Mouse (Mus musculus): ENCODE results near the gene Mitd1. TPM values are rescaled to one million over a fixed set of nuclear protein-coding genes. Genes with fewer than 3 reads are reported as not detected.

Gene Mitd1
- polyA plus RNA-seq, 1 experiment from 2014 or later: 15.3 TPM

DNA sequence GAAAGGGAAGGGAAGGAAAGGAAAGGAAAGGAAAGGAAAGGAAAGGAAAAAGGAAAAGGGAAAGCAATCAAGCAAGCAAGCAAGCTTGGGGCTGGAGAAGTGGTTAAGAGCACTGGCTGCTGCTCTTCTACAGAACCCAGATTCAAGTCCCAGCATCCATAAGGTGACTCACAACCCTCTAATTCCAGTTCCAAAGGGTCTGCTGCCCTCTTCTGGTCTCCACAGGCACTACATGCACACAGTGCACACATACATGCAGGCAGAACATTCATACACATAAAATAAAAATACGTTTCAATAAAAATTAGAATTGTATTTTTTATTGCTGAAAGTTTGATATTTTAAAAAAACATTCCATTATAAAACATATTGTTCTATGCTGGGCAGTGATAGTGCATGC is 23.2 kb downstream of the Mitd1 start:
- 84% methylated on average over 1 of the region's 1 CpGs for WGBS
- no peak for ATAC-seq (ENCODE audit: low FRiP score)
- H3K4me2 ChIP-seq: no peak overlapping the region
- no peak overlapping the region for H3K9ac ChIP-seq (replicated peaks)
- H3K36me3 ChIP-seq: no peaks in the 10 kb centered on the region
- H3K9me3 ChIP-seq (replicated peaks): no peaks in the 10 kb centered on the region
- H3K27ac ChIP-seq (replicated peaks): no peak overlapping the region
- H3K4me3 ChIP-seq (replicated peaks): no peak overlapping the region
- peaks cover 6% of the 10 kb centered on the region; the same call in 1 of the 2 replicates for H3K27me3 ChIP-seq (replicated peaks)
- peaks cover 16% of the 10 kb centered on the region for H3K4me1 ChIP-seq

DNA sequence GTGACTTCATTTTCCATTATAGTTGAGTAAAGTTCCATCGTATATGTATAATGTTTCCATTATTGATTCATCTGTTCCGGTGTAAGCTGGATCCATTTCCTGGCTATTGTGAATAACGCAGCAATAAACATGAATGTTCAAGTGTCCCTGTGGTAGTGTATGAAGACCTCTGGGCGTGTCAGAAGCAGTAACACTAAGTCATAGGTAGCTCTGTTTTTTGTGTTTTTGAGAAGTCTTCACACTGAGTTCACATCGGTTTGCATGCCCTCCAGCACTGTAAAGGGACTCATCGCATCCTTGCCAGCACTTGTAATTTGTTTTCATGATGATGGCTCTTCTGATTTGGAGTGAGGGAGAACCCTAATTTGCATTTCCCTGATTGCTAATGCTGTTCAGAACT is 23.9 kb downstream of the Mitd1 start, which contains the start of gene Tsga10:
TSS of gene Tsga10 (minus strand) at position 144 of the 400 bp plus-strand sequence.
- Histone ChIP-seq H3K4me1 (peaks cover 10% of the 10 kb centered on the region), H3K27me3 (replicated peaks) (peaks cover 6% of the 10 kb centered on the region; the same call in 1 of the 2 replicates), H3K9me3 (replicated peaks) (no peaks in the 10 kb centered on the region), H3K36me3 (no peaks in the 10 kb centered on the region), H3K4me3 (replicated peaks) (peak within 1 kb of the TSS; percentile 78), H3K27ac (replicated peaks) (peak within 1 kb of the TSS; percentile 95), H3K4me2 (peak within 1 kb of the TSS; percentile 85), H3K9ac (replicated peaks) (peak within 1 kb of the TSS; percentile 77)
- WGBS: 81% methylated on average over 6 of the region's 6 CpGs
- no peak for ATAC-seq (ENCODE audit: low FRiP score)

DNA sequence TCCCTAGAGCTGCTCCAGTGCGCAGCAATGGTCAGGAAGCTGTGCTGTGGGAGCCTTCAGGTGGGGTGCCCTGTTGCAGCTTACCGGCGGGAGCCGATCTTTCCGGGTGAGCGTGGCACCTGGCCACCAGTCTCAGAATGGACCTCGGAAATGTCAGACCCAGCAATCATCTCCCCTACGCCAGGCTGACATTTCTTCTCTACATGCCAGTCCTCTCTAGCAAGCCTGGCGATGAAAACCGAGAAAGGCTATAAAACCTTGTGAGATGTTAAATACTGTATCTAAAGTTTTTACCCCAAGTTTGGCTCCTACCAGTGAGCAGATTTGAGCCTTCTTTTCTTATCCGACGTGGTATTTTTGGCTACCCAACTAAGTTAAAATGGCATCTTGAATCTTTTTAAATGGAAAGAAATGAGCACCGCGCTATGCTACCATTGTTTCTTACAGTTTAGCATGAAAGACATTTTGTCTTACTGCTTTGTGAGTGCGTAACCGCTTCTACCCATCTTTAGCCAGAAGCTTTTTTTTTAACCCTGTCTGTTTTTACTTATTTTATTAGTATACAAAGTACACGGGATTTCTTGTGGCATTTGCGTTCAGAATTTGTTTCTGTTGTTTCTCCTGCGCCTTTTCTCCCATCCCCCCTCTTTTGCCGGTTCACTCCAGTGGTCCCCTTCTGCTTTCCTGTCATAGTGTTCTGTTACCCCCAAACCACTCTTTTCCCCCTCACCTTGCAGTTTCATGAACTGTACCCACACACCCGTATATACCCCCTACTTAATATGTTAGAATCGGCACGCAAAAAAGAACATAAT is 24.6 kb downstream of the Mitd1 start:
- peak overlapping the region; percentile 95 for H3K27ac ChIP-seq (replicated peaks)
- peaks cover 10% of the 10 kb centered on the region for H3K4me1 ChIP-seq
- WGBS: 12% methylated on average over 23 of the region's 23 CpGs

DNA sequence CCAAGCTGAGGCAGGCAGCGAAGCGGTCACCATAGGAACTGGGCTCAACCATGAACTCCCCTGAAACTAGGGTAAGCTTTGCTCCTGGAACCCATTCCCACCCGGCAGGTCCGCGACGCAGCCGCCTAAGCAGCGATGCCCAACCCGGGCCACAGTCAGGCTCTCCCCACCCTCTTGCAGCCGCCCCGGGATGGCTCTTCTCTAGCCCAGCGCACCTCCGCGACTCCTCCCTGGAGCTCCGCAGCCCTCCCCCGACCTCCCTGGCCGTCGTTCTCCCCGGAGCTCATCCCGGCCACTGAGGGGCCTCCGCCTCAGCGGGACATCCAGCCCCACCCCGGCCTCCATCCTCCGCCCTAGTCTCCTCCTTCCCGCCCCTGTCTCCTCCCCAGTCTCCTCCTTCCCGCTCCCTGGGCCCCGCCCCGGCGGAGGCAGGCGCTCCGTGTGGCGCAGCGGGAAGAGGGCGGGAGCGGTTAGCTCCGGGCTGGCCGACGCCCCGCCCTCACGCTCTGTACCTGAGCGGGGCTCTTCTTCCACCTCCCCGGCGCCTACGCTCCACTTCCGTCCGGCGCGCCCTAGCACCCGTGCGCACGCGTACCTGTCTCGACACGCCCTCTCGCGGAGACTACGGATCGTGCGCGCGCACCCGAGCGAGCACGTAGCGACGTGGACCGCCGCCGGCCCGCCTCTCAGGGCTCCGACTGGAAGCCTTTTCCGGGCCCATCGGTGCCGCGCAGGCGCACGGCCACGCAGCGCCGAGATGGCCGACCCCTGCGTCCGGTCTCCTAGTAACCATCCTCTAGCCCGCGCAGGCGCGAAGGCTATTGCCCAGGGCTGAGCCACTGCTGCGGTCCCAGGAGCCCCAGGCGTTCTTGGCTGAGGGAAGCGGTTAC is 25.5 kb downstream of the Mitd1 start:
- peaks cover 6% of the 10 kb centered on the region; the same call in 1 of the 2 replicates for H3K27me3 ChIP-seq (replicated peaks)
- peak overlapping the region; percentile 85 for H3K9ac ChIP-seq (replicated peaks)
- no peaks in the 10 kb centered on the region for H3K9me3 ChIP-seq (replicated peaks)
- peaks cover 10% of the 10 kb centered on the region for H3K4me1 ChIP-seq
- peak; percentile 98 for ATAC-seq (ENCODE audit: low FRiP score)
- peak overlapping the region; percentile 78 for H3K4me3 ChIP-seq (replicated peaks)
- peak overlapping the region; percentile 95 for H3K27ac ChIP-seq (replicated peaks)
- H3K36me3 ChIP-seq: no peaks in the 10 kb centered on the region
- H3K4me2 ChIP-seq: peak overlapping the region; percentile 85
- under 1% methylated on average over 86 of the region's 90 CpGs for WGBS

More for the DNA sequence above, 24.6 kb downstream of the Mitd1 start:
- no peaks in the 10 kb centered on the region for H3K36me3 ChIP-seq
- H3K9me3 ChIP-seq (replicated peaks): no peaks in the 10 kb centered on the region
- H3K4me3 ChIP-seq (replicated peaks): peak overlapping the region; percentile 78
- H3K27me3 ChIP-seq (replicated peaks): peaks cover 6% of the 10 kb centered on the region; the same call in 1 of the 2 replicates
- no peak for ATAC-seq (ENCODE audit: low FRiP score)
- peak overlapping the region; percentile 77 for H3K9ac ChIP-seq (replicated peaks)
- peak overlapping the region; percentile 85 for H3K4me2 ChIP-seq

DNA sequence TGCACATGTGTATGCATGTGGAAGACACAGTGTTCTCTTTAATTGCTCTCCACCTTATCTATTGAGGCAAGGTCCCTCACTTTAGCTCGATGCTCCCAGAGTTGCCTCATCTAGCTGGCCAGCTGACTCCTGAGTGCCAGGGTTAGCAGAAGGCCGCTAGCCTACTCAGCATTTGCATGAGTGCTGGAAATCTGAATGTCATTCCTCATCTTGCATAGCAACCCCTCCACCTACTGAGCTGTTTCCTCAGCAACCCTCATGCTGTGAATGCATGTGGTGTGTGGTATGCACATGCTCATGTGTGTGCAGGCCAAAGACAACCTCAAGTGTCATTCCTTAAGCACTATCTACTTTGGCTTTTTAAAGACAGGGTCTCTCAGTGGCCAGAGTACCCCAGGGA is 39.5 kb downstream of the Mitd1 start:
- H3K9ac ChIP-seq (replicated peaks): no peak overlapping the region
- no peak for ATAC-seq (ENCODE audit: low FRiP score)
- 40% methylated on average over 2 of the region's 2 CpGs for WGBS
- no peak overlapping the region for H3K4me2 ChIP-seq
- H3K4me3 ChIP-seq (replicated peaks): no peak overlapping the region
- no peak overlapping the region for H3K27ac ChIP-seq (replicated peaks)
- H3K27me3 ChIP-seq (replicated peaks): no peaks in the 10 kb centered on the region
- no peaks in the 10 kb centered on the region for H3K9me3 ChIP-seq (replicated peaks)
- H3K4me1 ChIP-seq: no peaks in the 10 kb centered on the region
- H3K36me3 ChIP-seq: peaks cover 15% of the 10 kb centered on the region

DNA sequence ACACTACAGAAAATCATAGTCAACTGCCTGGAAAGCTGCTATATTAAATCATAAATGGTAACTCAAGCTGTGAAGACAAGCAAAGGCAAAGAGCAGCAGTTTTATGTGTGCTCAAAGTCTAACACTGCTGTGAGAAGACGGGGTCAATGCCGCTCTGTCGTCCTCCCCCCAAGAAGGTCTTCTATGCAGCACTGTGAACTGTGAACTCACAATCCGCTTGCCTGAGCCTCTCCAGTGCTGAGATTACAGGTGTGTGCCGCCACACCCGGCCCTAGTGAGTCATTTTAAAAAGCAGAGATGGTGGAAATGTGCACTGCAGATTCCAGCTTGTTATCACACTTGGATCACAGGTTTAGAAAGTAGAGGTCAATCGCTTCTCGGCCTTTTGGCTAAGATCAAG is 43.3 kb downstream of the Mitd1 start:
- no peak overlapping the region for H3K27ac ChIP-seq (replicated peaks)
- H3K27me3 ChIP-seq (replicated peaks): no peaks in the 10 kb centered on the region
- H3K4me3 ChIP-seq (replicated peaks): no peak overlapping the region
- WGBS: 87% methylated on average over 8 of the region's 8 CpGs
- H3K4me2 ChIP-seq: no peak overlapping the region
- H3K9ac ChIP-seq (replicated peaks): no peak overlapping the region
- no peaks in the 10 kb centered on the region for H3K9me3 ChIP-seq (replicated peaks)
- no peaks in the 10 kb centered on the region for H3K4me1 ChIP-seq
- H3K36me3 ChIP-seq: no peaks in the 10 kb centered on the region
- ATAC-seq (ENCODE audit: low FRiP score): no peak

DNA sequence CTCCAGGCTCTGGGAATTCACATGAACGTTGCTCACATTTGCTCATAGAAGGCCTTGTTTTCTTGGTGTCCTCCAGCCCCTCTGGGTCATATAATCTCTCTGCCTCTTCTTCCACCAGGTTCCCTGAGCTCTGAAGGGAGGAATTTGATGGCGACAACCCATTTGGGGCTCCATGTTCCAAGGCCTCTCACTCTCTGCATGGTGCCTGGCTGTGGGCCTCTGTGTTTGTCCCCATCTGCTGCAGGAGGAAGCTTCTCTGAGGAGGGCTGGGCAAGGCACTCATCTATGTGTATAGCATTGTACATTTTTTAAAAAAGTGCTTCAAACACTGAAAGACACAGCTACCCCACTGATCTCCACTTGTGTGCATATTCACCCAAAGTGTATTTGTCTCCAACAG is 58.5 kb downstream of the Mitd1 start:
- Histone ChIP-seq H3K27ac (replicated peaks) (no peak overlapping the region), H3K36me3 (peaks cover 22% of the 10 kb centered on the region), H3K9ac (replicated peaks) (no peak overlapping the region), H3K4me3 (replicated peaks) (no peak overlapping the region), H3K9me3 (replicated peaks) (no peaks in the 10 kb centered on the region), H3K4me1 (no peaks in the 10 kb centered on the region), H3K4me2 (no peak overlapping the region), H3K27me3 (replicated peaks) (no peaks in the 10 kb centered on the region)
- WGBS: 30% methylated on average over 2 of the region's 2 CpGs
- ATAC-seq (ENCODE audit: low FRiP score): no peak

Other genes with a start within 250 kb of the Mitd1 start
- gene 2010300C02Rik, start 170.3 kb downstream of the Mitd1 start, polyA plus RNA-seq (2015; fragmentation: Nextera tagmentation; extraction: Ambion mirVana): 3.2 and 6.3 TPM in 2 replicates
- 10.4 and 12.0 TPM in 2 replicates for gene Tsga10, start 24.0 kb downstream of the Mitd1 start, polyA plus RNA-seq (2015; fragmentation: Nextera tagmentation; extraction: Ambion mirVana)
- gene Lipt1, start 18.7 kb downstream of the Mitd1 start, polyA plus RNA-seq (2015; fragmentation: Nextera tagmentation; extraction: Ambion mirVana): 7.4 and 7.5 TPM in 2 replicates
- gene Mrpl30, start 66 bp upstream of the Mitd1 start, polyA plus RNA-seq (2015; fragmentation: Nextera tagmentation; extraction: Ambion mirVana): 244 and 277 TPM in 2 replicates
- not detected in 2 replicates for gene Lyg2, start 26.1 kb upstream of the Mitd1 start, polyA plus RNA-seq (2015; fragmentation: Nextera tagmentation; extraction: Ambion mirVana)
- gene Lyg1, start 67.3 kb upstream of the Mitd1 start, polyA plus RNA-seq (2015; fragmentation: Nextera tagmentation; extraction: Ambion mirVana): not detected in 2 replicates
- 134 and 147 TPM in 2 replicates for gene Txndc9, start 107.5 kb upstream of the Mitd1 start, polyA plus RNA-seq (2015; fragmentation: Nextera tagmentation; extraction: Ambion mirVana)
- gene Eif5b, start 107.6 kb upstream of the Mitd1 start, polyA plus RNA-seq (2015; fragmentation: Nextera tagmentation; extraction: Ambion mirVana): 21.5 and 21.9 TPM in 2 replicates
- 30.2 and 35.3 TPM in 2 replicates for gene Rev1, start 239.4 kb upstream of the Mitd1 start, polyA plus RNA-seq (2015; fragmentation: Nextera tagmentation; extraction: Ambion mirVana)

All from neural tube, embryonic 15.5 days (tissue).